21 mouse cellular contexts compared by ENCODE assay signal in genomic region chr17:24224741-24225140, GRCm38 (mm10). TPM values are rescaled to one million over a fixed set of nuclear protein-coding genes. Genes with fewer than 3 reads are reported as not detected.
DNase-seq lines count a peak whose midpoint lies in the region; ATAC-seq and TF ChIP-seq lines count a peak whose summit lies in the region.
"Had no signal": no experiment of that assay in that cellular context is flagged by ENCODE, and none has a peak within 500 bp of the region (broad histone marks: within the 10 kb centered on the region; RNA-seq: fewer than 3 reads in every experiment).

No protein-coding gene starts in this region.

- H3K27ac ChIP-seq in heart, embryonic 10.5 days, result peak overlapping the region; percentile 23; the same call in 1 of the 2 replicates
- peak overlapping the region; percentile 95 for H3K27ac ChIP-seq in liver, embryonic 11.5 days (ENCODE audit: low read depth, low read length)
- peak overlapping the region; percentile 91 for H3K27ac ChIP-seq in liver, embryonic 15.5 days (replicated peaks)
- H3K27ac ChIP-seq: embryonic facial prominence, embryonic 12.5 days; forebrain, embryonic 13.5 days; heart, adult 2 months; heart, embryonic 15.5 days; hindbrain, embryonic 13.5 days; hindbrain, postnatal 0 days had no signal

- no peak overlapping the region for H3K4me2 ChIP-seq in liver, embryonic 11.5 days
- H3K4me2 ChIP-seq in liver, embryonic 15.5 days, result no peak overlapping the region
- H3K4me2 ChIP-seq: embryonic facial prominence, embryonic 12.5 days; forebrain, embryonic 13.5 days; heart, embryonic 15.5 days; hindbrain, embryonic 13.5 days had no signal

- 88% methylated on average over 10 of the region's 10 CpGs for WGBS in heart, embryonic 10.5 days
- 89% methylated on average over 10 of the region's 10 CpGs for WGBS in liver, embryonic 11.5 days
- WGBS in liver, embryonic 15.5 days (ENCODE audit: insufficient replicate concordance), result 88% methylated on average over 10 of the region's 10 CpGs

- H3K27me3 ChIP-seq in heart, embryonic 10.5 days (ENCODE audit: insufficient read depth, poor library complexity, severe bottlenecking), result no peaks in the 10 kb centered on the region
- no peaks in the 10 kb centered on the region for H3K27me3 ChIP-seq in G1E (ENCODE audit: insufficient read depth, low read length)
- no peaks in the 10 kb centered on the region for H3K27me3 ChIP-seq in liver, embryonic 11.5 days (replicated peaks; ENCODE audit: control insufficient read depth, insufficient read depth, low read length)
- H3K27me3 ChIP-seq in liver, embryonic 15.5 days, result no peaks in the 10 kb centered on the region
- H3K27me3 ChIP-seq: CH12.LX; embryonic facial prominence, embryonic 12.5 days; forebrain, embryonic 13.5 days; heart, embryonic 15.5 days; hindbrain, embryonic 13.5 days had no signal

- no peak for DNase-seq in heart, embryonic 10.5 days (ENCODE audit: low spot score)
- DNase-seq in heart, adult 8-10 months (ENCODE audit: low spot score), result no peak
- no peak for DNase-seq in G1E (ENCODE audit: low spot score)
- DNase-seq in liver, embryonic 11.5 days (ENCODE audit: low spot score), result no peak
- no peak for DNase-seq in ovary, postnatal 10 days (ENCODE audit: low spot score)
- no peak for DNase-seq in kidney, postnatal 10 days
- DNase-seq: adrenal gland, postnatal 10 days; cerebellum, adult 11-12 months; cerebellum, adult 9-10 months; cerebellum, postnatal 25 days; forebrain, postnatal 0 days; gastrocnemius, postnatal 14 days; heart, adult 2 months; heart, postnatal 14 days had no signal

- H3K9ac ChIP-seq in liver, embryonic 11.5 days (ENCODE audit: low read depth, low read length), result peak overlapping the region; percentile 59
- H3K9ac ChIP-seq in liver, embryonic 15.5 days, result no peak overlapping the region
- H3K9ac ChIP-seq: embryonic facial prominence, embryonic 12.5 days; forebrain, embryonic 13.5 days; forebrain, postnatal 0 days; heart, embryonic 15.5 days had no signal

- no peak for ATAC-seq in G1E (ENCODE audit: extremely low read depth, insufficient number of reproducible peaks, low FRiP score, poor library complexity, severe bottlenecking)
- ATAC-seq in liver, embryonic 11.5 days (replicated peaks; ENCODE audit: low FRiP score), result no peak
- ATAC-seq in liver, embryonic 15.5 days (ENCODE audit: insufficient read depth), result no peak
- ATAC-seq: forebrain, embryonic 13.5 days; forebrain, postnatal 0 days; hindbrain, postnatal 0 days had no signal

- no peak for TF ChIP-seq CTCF in G1E (IDR thresholded peaks at IDR 0.05; ENCODE audit: low read depth, low read length)

- peaks cover 72% of the 10 kb centered on the region for H3K36me3 ChIP-seq in heart, embryonic 10.5 days
- peaks cover 75% of the 10 kb centered on the region for H3K36me3 ChIP-seq in G1E (replicated peaks)
- peaks cover 63% of the 10 kb centered on the region for H3K36me3 ChIP-seq in liver, embryonic 11.5 days (ENCODE audit: control insufficient read depth, insufficient read depth, low read length)
- peaks cover 82% of the 10 kb centered on the region for H3K36me3 ChIP-seq in liver, embryonic 15.5 days (replicated peaks)

- H3K4me1 ChIP-seq in heart, embryonic 10.5 days, result peaks cover 12% of the 10 kb centered on the region
- peaks cover 85% of the 10 kb centered on the region for H3K4me1 ChIP-seq in G1E (ENCODE audit: insufficient read depth, low read depth, low read length)
- H3K4me1 ChIP-seq in liver, embryonic 11.5 days (replicated peaks; ENCODE audit: control insufficient read depth, insufficient read depth, low read length), result peaks cover 31% of the 10 kb centered on the region
- H3K4me1 ChIP-seq in liver, embryonic 15.5 days (replicated peaks), result peaks cover 78% of the 10 kb centered on the region

- H3K4me3 ChIP-seq in heart, embryonic 10.5 days, result no peak overlapping the region
- peak overlapping the region; percentile 46; the same call in 1 of the 2 replicates for H3K4me3 ChIP-seq in G1E (ENCODE audit: low read depth, low read length)
- H3K4me3 ChIP-seq in liver, embryonic 11.5 days (ENCODE audit: low read depth, low read length), result no peak overlapping the region
- no peak overlapping the region for H3K4me3 ChIP-seq in liver, embryonic 15.5 days (replicated peaks)
- H3K4me3 ChIP-seq: embryonic facial prominence, embryonic 12.5 days; forebrain, embryonic 13.5 days; heart, adult 2 months; heart, embryonic 15.5 days; hindbrain, embryonic 13.5 days had no signal

- H3K9me3 ChIP-seq in heart, embryonic 10.5 days, result no peaks in the 10 kb centered on the region
- H3K9me3 ChIP-seq in G1E (replicated peaks), result no peaks in the 10 kb centered on the region
- H3K9me3 ChIP-seq in liver, embryonic 11.5 days (ENCODE audit: control insufficient read depth, low read length), result no peaks in the 10 kb centered on the region
- no peaks in the 10 kb centered on the region for H3K9me3 ChIP-seq in liver, embryonic 15.5 days (replicated peaks)
- H3K9me3 ChIP-seq: embryonic facial prominence, embryonic 12.5 days; forebrain, embryonic 13.5 days; heart, embryonic 15.5 days; hindbrain, embryonic 13.5 days had no signal

RNA-seq across cellular contexts. Expression of gene Tedc2, which starts 4.1 kb away (rescaled TPM):
- 9.9 and 10.0 TPM in 2 replicates for polyA plus RNA-seq in heart, embryonic 10.5 days (2016; fragmentation: Nextera tagmentation; extraction: Ambion mirVana)
- total RNA-seq in heart, adult 8-10 months (2022), result 1 to 10 TPM; 1.7 to 2.9 (median 2.5) TPM
- total RNA-seq in G1E (2014; fragmentation: Nextera tagmentation) (22.8 and 41.7 TPM in 2 replicates), G1E (2017) (38.3 and 46.5 TPM in 2 replicates)
- polyA plus RNA-seq in G1E (2012), result 47.0 and 55.1 TPM in 2 replicates
- polyA plus RNA-seq in liver, embryonic 11.5 days (2014; fragmentation: Nextera tagmentation; extraction: Ambion mirVana), result 16.6 and 17.2 TPM in 2 replicates
- polyA plus RNA-seq in liver, embryonic 15.5 days (2015; fragmentation: Nextera tagmentation; extraction: Ambion mirVana), result 8.2 and 9.6 TPM in 2 replicates

RNA-seq across cellular contexts. Expression of gene Ntn3, which starts 15.4 kb away (rescaled TPM):
- polyA plus RNA-seq in heart, embryonic 10.5 days (2016; fragmentation: Nextera tagmentation; extraction: Ambion mirVana), result 1.9 and 3.6 TPM in 2 replicates
- 1 to 10 TPM in 2 of 4 experiments, under 1 TPM in 2; 0.66 to 1.5 (median 0.89) TPM for total RNA-seq in heart, adult 8-10 months (2022)
- total RNA-seq in G1E (2014; fragmentation: Nextera tagmentation), result 3.8 and 3.9 TPM in 2 replicates
- total RNA-seq in G1E (2017), result 1.5 and 2.1 TPM in 2 replicates
- 1.6 and 1.8 TPM in 2 replicates for polyA plus RNA-seq in G1E (2012)
- polyA plus RNA-seq in liver, embryonic 11.5 days (2014; fragmentation: Nextera tagmentation; extraction: Ambion mirVana), result 2.3 and 2.7 TPM in 2 replicates
- 1.1 and 1.2 TPM in 2 replicates for polyA plus RNA-seq in liver, embryonic 15.5 days (2015; fragmentation: Nextera tagmentation; extraction: Ambion mirVana)

RNA-seq across cellular contexts. Expression of gene Tbc1d24, which starts 19.4 kb away (rescaled TPM):
- polyA plus RNA-seq in heart, embryonic 10.5 days (2016; fragmentation: Nextera tagmentation; extraction: Ambion mirVana), result 5.3 TPM in 2 replicates
- 10 to 100 TPM; 11.5 to 14.5 (median 12.6) TPM for total RNA-seq in heart, adult 8-10 months (2022)
- total RNA-seq in G1E (2014; fragmentation: Nextera tagmentation) (94.0 and 120 TPM in 2 replicates), G1E (2017) (57.9 and 59.1 TPM in 2 replicates)
- polyA plus RNA-seq in G1E (2012), result 14.6 and 23.4 TPM in 2 replicates
- 13.3 and 14.5 TPM in 2 replicates for polyA plus RNA-seq in liver, embryonic 11.5 days (2014; fragmentation: Nextera tagmentation; extraction: Ambion mirVana)
- polyA plus RNA-seq in liver, embryonic 15.5 days (2015; fragmentation: Nextera tagmentation; extraction: Ambion mirVana), result 6.6 and 7.9 TPM in 2 replicates

RNA-seq across cellular contexts. Expression of gene Ccnf, which starts 26.5 kb away (rescaled TPM):
- polyA plus RNA-seq in heart, embryonic 10.5 days (2016; fragmentation: Nextera tagmentation; extraction: Ambion mirVana), result 67.9 and 78.9 TPM in 2 replicates
- under 1 TPM; 0.22 to 0.66 (median 0.40) TPM for total RNA-seq in heart, adult 8-10 months (2022)
- total RNA-seq in G1E (2014; fragmentation: Nextera tagmentation) (65.0 and 73.4 TPM in 2 replicates), G1E (2017) (59.1 and 65.1 TPM in 2 replicates)
- polyA plus RNA-seq in G1E (2012), result 87.0 and 87.6 TPM in 2 replicates
- 95.6 and 107 TPM in 2 replicates for polyA plus RNA-seq in liver, embryonic 11.5 days (2014; fragmentation: Nextera tagmentation; extraction: Ambion mirVana)
- 71.5 and 75.6 TPM in 2 replicates for polyA plus RNA-seq in liver, embryonic 15.5 days (2015; fragmentation: Nextera tagmentation; extraction: Ambion mirVana)

RNA-seq across cellular contexts. Expression of gene Atp6v0c, which starts 55.2 kb away (rescaled TPM):
- polyA plus RNA-seq in heart, embryonic 10.5 days (2016; fragmentation: Nextera tagmentation; extraction: Ambion mirVana), result 538 and 598 TPM in 2 replicates
- 100 to 1,000 TPM; 224 to 240 (median 231) TPM for total RNA-seq in heart, adult 8-10 months (2022)
- total RNA-seq in G1E (2014; fragmentation: Nextera tagmentation) (126 and 189 TPM in 2 replicates), G1E (2017) (61.1 and 65.5 TPM in 2 replicates)
- polyA plus RNA-seq in G1E (2012), result 209 and 285 TPM in 2 replicates
- polyA plus RNA-seq in liver, embryonic 11.5 days (2014; fragmentation: Nextera tagmentation; extraction: Ambion mirVana), result 476 and 499 TPM in 2 replicates
- polyA plus RNA-seq in liver, embryonic 15.5 days (2015; fragmentation: Nextera tagmentation; extraction: Ambion mirVana), result 362 and 405 TPM in 2 replicates

Comparison
In these comparisons a context has a peak if more than half of its experiments do, and no peak if none do; other contexts are left out.
1. H3K27ac ChIP-seq: peak in every context shown above with its lines; median percentile 95 in liver, embryonic 11.5 days; 91 in liver, embryonic 15.5 days; 23 in heart, embryonic 10.5 days.